30 mouse cellular contexts compared by ENCODE assay signal in the genomic region with DNA sequence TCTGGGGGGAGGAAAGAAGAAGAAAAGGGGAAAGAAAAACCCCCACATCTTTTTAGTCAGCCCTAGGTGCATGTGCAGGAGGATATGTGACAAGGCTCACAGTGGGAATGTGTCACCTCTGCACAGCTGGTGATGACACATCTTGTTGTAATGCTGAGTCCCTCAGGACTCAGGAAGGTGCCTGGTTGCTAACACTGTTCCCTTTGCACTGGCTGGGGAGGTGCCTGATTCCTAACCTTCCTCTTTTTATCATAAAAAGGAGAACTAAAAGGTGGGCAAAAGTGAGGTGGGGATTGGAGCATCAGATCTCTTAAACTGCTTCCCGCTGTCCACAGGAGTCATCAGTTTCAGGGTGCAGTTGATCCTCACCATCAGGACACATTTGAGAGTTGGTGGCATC. TPM values are rescaled to one million over a fixed set of nuclear protein-coding genes. Genes with fewer than 3 reads are reported as not detected.
DNase-seq lines count a peak whose midpoint lies in the region; ATAC-seq lines count a peak whose summit lies in the region.
"Had no signal": no experiment of that assay in that cellular context is flagged by ENCODE, and none has a peak within 500 bp of the region (broad histone marks: within the 10 kb centered on the region; RNA-seq: fewer than 3 reads in every experiment).

No protein-coding gene starts in this region.

- H3K27me3 ChIP-seq in forebrain, embryonic 15.5 days, result no peaks in the 10 kb centered on the region
- H3K27me3 ChIP-seq: embryonic facial prominence, embryonic 15.5 days; hindbrain, embryonic 12.5 days had no signal

- H3K79me2 ChIP-seq in macrophage (ENCODE audit: inconsistent target), result no peaks in the 10 kb centered on the region

- no peak overlapping the region for H3K4me2 ChIP-seq in forebrain, embryonic 15.5 days (replicated peaks)
- H3K4me2 ChIP-seq: embryonic facial prominence, embryonic 15.5 days; heart, embryonic 13.5 days; hindbrain, embryonic 12.5 days had no signal

- DNase-seq in monocyte, adult 2 months (ENCODE audit: low read depth in 1 of 2, low spot score in 2 of 2), result peak; percentile 3 to 5
- peak; percentile 24 for DNase-seq in brain, adult 2 months (ENCODE audit: low read depth, low spot score)
- no peak for DNase-seq in adrenal gland, postnatal 25 days
- DNase-seq in adrenal gland, postnatal 14 days, result no peak
- no peak for DNase-seq in layer of hippocampus, postnatal 14 days (ENCODE audit: low spot score in 2 of 2)
- DNase-seq: adrenal gland, adult 8-10 months; cerebellum, adult 18-20 months; cerebellum, adult 9-11 months; cerebellum, postnatal 36 days; embryo, embryonic 11 days; gastrocnemius, postnatal 10 days; heart, postnatal 36 days; kidney, adult 11 months had no signal

- no peaks in the 10 kb centered on the region for H3K9me3 ChIP-seq in forebrain, embryonic 15.5 days
- H3K9me3 ChIP-seq: embryonic facial prominence, embryonic 15.5 days; heart, embryonic 13.5 days; hindbrain, embryonic 12.5 days had no signal

- WGBS in macrophage (ENCODE audit: missing documents), result 45% methylated on average over 1 of the region's 1 CpGs
- 85% methylated on average over 1 of the region's 1 CpGs for WGBS in forebrain, embryonic 15.5 days

- H3K36me3 ChIP-seq in macrophage (ENCODE audit: inconsistent target), result no peaks in the 10 kb centered on the region
- no peaks in the 10 kb centered on the region for H3K36me3 ChIP-seq in forebrain, embryonic 15.5 days
- H3K36me3 ChIP-seq: embryonic facial prominence, embryonic 15.5 days; heart, embryonic 13.5 days; hindbrain, embryonic 12.5 days had no signal

- H3K4me3 ChIP-seq in macrophage (ENCODE audit: inconsistent target), result no peak overlapping the region
- no peak overlapping the region for H3K4me3 ChIP-seq in forebrain, embryonic 15.5 days
- H3K4me3 ChIP-seq: embryonic facial prominence, embryonic 15.5 days; erythroblast, embryonic 14.5 days; heart, embryonic 13.5 days; hindbrain, embryonic 12.5 days had no signal

- peak overlapping the region; percentile 82 for H3K27ac ChIP-seq in macrophage
- H3K27ac ChIP-seq in forebrain, embryonic 15.5 days (replicated peaks), result no peak overlapping the region
- H3K27ac ChIP-seq: embryonic facial prominence, embryonic 15.5 days; heart, embryonic 13.5 days; hindbrain, embryonic 12.5 days; hindbrain, postnatal 0 days had no signal

- no peak overlapping the region for H3K9ac ChIP-seq in forebrain, embryonic 15.5 days (replicated peaks)
- H3K9ac ChIP-seq: embryonic facial prominence, embryonic 15.5 days; heart, embryonic 13.5 days; hindbrain, embryonic 12.5 days had no signal

- no peak for ATAC-seq in monocyte, adult 5-6 weeks (replicated peaks; ENCODE audit: insufficient number of reproducible peaks, low FRiP score, low TSS enrichment, poor library complexity, severe bottlenecking)
- ATAC-seq in forebrain, embryonic 15.5 days (replicated peaks), result no peak
- ATAC-seq: CD4-positive, CD25-positive, alpha-beta regulatory T cell, adult 4 months; forebrain, embryonic 16.5 days; hindbrain, postnatal 0 days had no signal

- no peaks in the 10 kb centered on the region for H3K4me1 ChIP-seq in forebrain, embryonic 15.5 days
- H3K4me1 ChIP-seq: embryonic facial prominence, embryonic 15.5 days; hindbrain, embryonic 12.5 days had no signal

RNA-seq across cellular contexts. Expression of a gene that starts 17.5 kb away (rescaled TPM):
- total RNA-seq in monocyte, adult 5-6 weeks (2017), result not detected in 3 replicates
- total RNA-seq in macrophage (2018; cell fraction: chromatin; rRNA removed), result 100 to 1,000 TPM in 4 of 26 experiments, 10 to 100 TPM in 8, 1 to 10 TPM in 5, under 1 TPM in 3, not detected in 6; 0.29 to 369 (median 26.4) TPM
- total RNA-seq in macrophage (2018; cell fraction: cytosol; rRNA removed), result 100 to 1,000 TPM in 5 of 26 experiments, 10 to 100 TPM in 6, 1 to 10 TPM in 11, under 1 TPM in 4; 0.55 to 363 (median 7.5) TPM
- 100 to 1,000 TPM in 8 of 26 experiments, 10 to 100 TPM in 6, 1 to 10 TPM in 11, under 1 TPM in 1; 0.90 to 375 (median 20.0) TPM for total RNA-seq in macrophage (2018; cell fraction: nucleus; rRNA removed)
- 0.74 to 0.98 TPM (median 0.98 TPM) in 3 replicates for polyA plus RNA-seq in macrophage (2018)
- not detected in 2 replicates for polyA plus RNA-seq in forebrain, embryonic 15.5 days (2015; fragmentation: Nextera tagmentation; extraction: Ambion mirVana)
- not detected in 2 replicates for total RNA-seq in adrenal gland, postnatal 25 days (2021)
- not detected in 2 replicates for total RNA-seq in adrenal gland, postnatal 14 days (2021)
- total RNA-seq in layer of hippocampus, postnatal 14 days (2021), result not detected
- total RNA-seq: adrenal gland, adult 8-10 months; gastrocnemius, postnatal 10 days; gastrocnemius, postnatal 4 days; heart, adult 8-10 months; heart, postnatal 36 days; hindbrain, postnatal 0 days had no signal
- polyA plus RNA-seq: CD4-positive, CD25-positive, alpha-beta regulatory T cell, adult 4 months; embryonic facial prominence, embryonic 11.5 days; embryonic facial prominence, embryonic 15.5 days; erythroblast, embryonic 14.5 days; forebrain, embryonic 11.5 days; frontal cortex, adult 2 months; heart, postnatal 0 days; hindbrain, embryonic 12.5 days; hindbrain, postnatal 0 days; intestine, embryonic 14.5 days had no signal

RNA-seq across cellular contexts. Expression of a gene that starts 52.9 kb away (rescaled TPM):
- 50.1 to 70.9 TPM (median 70.8 TPM) in 3 replicates for total RNA-seq in monocyte, adult 5-6 weeks (2017)
- 10 to 100 TPM; 12.9 to 72.3 (median 38.3) TPM for total RNA-seq in macrophage (2018; cell fraction: chromatin; rRNA removed)
- 10 to 100 TPM in 20 of 26 experiments, 1 to 10 TPM in 6; 8.4 to 14.7 (median 11.7) TPM for total RNA-seq in macrophage (2018; cell fraction: cytosol; rRNA removed)
- total RNA-seq in macrophage (2018; cell fraction: nucleus; rRNA removed), result 10 to 100 TPM; 17.4 to 59.8 (median 28.5) TPM
- 12.0 to 18.8 TPM (median 18.2 TPM) in 3 replicates for polyA plus RNA-seq in macrophage (2018)
- polyA plus RNA-seq in forebrain, embryonic 15.5 days (2015; fragmentation: Nextera tagmentation; extraction: Ambion mirVana), result 50.6 and 56.1 TPM in 2 replicates
- total RNA-seq in adrenal gland, postnatal 25 days (2021), result 48.2 and 49.6 TPM in 2 replicates
- 41.8 and 42.6 TPM in 2 replicates for total RNA-seq in adrenal gland, postnatal 14 days (2021)
- 10 to 100 TPM; 42.9 to 46.1 TPM for total RNA-seq in layer of hippocampus, postnatal 14 days (2021)

Comparison
In these comparisons a context has a peak if more than half of its experiments do, and no peak if none do; other contexts are left out.
1. DNase-seq: peak in monocyte, adult 2 months (2 of 2) and brain, adult 2 months (single experiment); none in adrenal gland, postnatal 25 days (single experiment), adrenal gland, postnatal 14 days (single experiment) and layer of hippocampus, postnatal 14 days (0 of 2).